Mouse (Mus musculus): Measurements from ENCODE around the gene Ephb1. TPM values are rescaled to one million over a fixed set of nuclear protein-coding genes. Genes with fewer than 3 reads are reported as not detected.

Gene Ephb1
- polyA plus RNA-seq, 1 experiment from 2014 or later, result 5.2 TPM

- H3K27ac ChIP-seq, result no peak overlapping the region
- no peaks in the 10 kb centered on the region for H3K36me3 ChIP-seq
- no peaks in the 10 kb centered on the region for H3K9me3 ChIP-seq
- no peak overlapping the region for H3K4me2 ChIP-seq
- H3K9ac ChIP-seq, result no peak overlapping the region
- 87% methylated on average over 3 of the region's 3 CpGs for WGBS
- peaks cover 15% of the 10 kb centered on the region for H3K4me1 ChIP-seq
- no peaks in the 10 kb centered on the region for H3K27me3 ChIP-seq
- H3K4me3 ChIP-seq, result no peak overlapping the region
- ATAC-seq (ENCODE audit: insufficient number of reproducible peaks, insufficient read depth, low FRiP score, low TSS enrichment, low read depth), result no peak
These were observed 14.6 kb upstream of the Ephb1 start for GRCm38 (mm10) chr9:102369141-102369540.

GRCm38 (mm10) chr9:102367796-102368195 is 13.3 kb upstream of the Ephb1 start:
- Histone ChIP-seq H3K4me3 (no peak overlapping the region), H3K36me3 (no peaks in the 10 kb centered on the region), H3K4me1 (peaks cover 13% of the 10 kb centered on the region), H3K4me2 (no peak overlapping the region), H3K27me3 (no peaks in the 10 kb centered on the region), H3K9me3 (no peaks in the 10 kb centered on the region), H3K27ac (no peak overlapping the region), H3K9ac (no peak overlapping the region)
- 84% methylated on average over 2 of the region's 2 CpGs for WGBS
- ATAC-seq (ENCODE audit: insufficient number of reproducible peaks, insufficient read depth, low FRiP score, low TSS enrichment, low read depth), result no peak

- ATAC-seq (ENCODE audit: insufficient number of reproducible peaks, insufficient read depth, low FRiP score, low TSS enrichment, low read depth), result no peak
- peaks cover 5% of the 10 kb centered on the region; the same call in 1 of the 2 replicates for H3K4me1 ChIP-seq
- no peaks in the 10 kb centered on the region for H3K27me3 ChIP-seq
- no peaks in the 10 kb centered on the region for H3K36me3 ChIP-seq
- no peak overlapping the region for H3K9ac ChIP-seq
- no peaks in the 10 kb centered on the region for H3K9me3 ChIP-seq
- H3K4me2 ChIP-seq, result no peak overlapping the region
- WGBS, result 90% methylated on average over 2 of the region's 2 CpGs
- no peak overlapping the region for H3K4me3 ChIP-seq
- H3K27ac ChIP-seq, result no peak overlapping the region
These were observed 11.0 kb upstream of the Ephb1 start for GRCm38 (mm10) chr9:102365536-102365935.

- Histone ChIP-seq H3K4me2 (no peak overlapping the region), H3K9me3 (no peaks in the 10 kb centered on the region), H3K9ac (no peak overlapping the region), H3K27me3 (peaks cover 29% of the 10 kb centered on the region), H3K36me3 (no peaks in the 10 kb centered on the region), H3K27ac (no peak overlapping the region), H3K4me1 (no peaks in the 10 kb centered on the region), H3K4me3 (no peak overlapping the region)
- WGBS, result 92% methylated on average over 6 of the region's 6 CpGs
- ATAC-seq (ENCODE audit: insufficient number of reproducible peaks, insufficient read depth, low FRiP score, low TSS enrichment, low read depth), result no peak
These were observed 4.8 kb upstream of the Ephb1 start for GRCm38 (mm10) chr9:102359311-102359710.

GRCm38 (mm10) chr9:102358711-102359110 is 4.2 kb upstream of the Ephb1 start:
- Histone ChIP-seq H3K27me3 (peaks cover 35% of the 10 kb centered on the region), H3K36me3 (no peaks in the 10 kb centered on the region), H3K9me3 (no peaks in the 10 kb centered on the region), H3K27ac (no peak overlapping the region), H3K4me1 (peaks cover 2% of the 10 kb centered on the region), H3K4me3 (no peak overlapping the region), H3K4me2 (no peak overlapping the region), H3K9ac (no peak overlapping the region)
- 74% methylated on average over 3 of the region's 3 CpGs for WGBS
- ATAC-seq (ENCODE audit: insufficient number of reproducible peaks, insufficient read depth, low FRiP score, low TSS enrichment, low read depth), result no peak

GRCm38 (mm10) chr9:102358011-102358410 is 3.5 kb upstream of the Ephb1 start:
- no peaks in the 10 kb centered on the region for H3K9me3 ChIP-seq
- H3K27me3 ChIP-seq, result peaks cover 42% of the 10 kb centered on the region
- WGBS, result 76% methylated on average over 6 of the region's 6 CpGs
- H3K9ac ChIP-seq, result no peak overlapping the region; the same call in 1 of the 2 replicates
- H3K4me3 ChIP-seq, result no peak overlapping the region
- no peak overlapping the region for H3K4me2 ChIP-seq
- no peaks in the 10 kb centered on the region for H3K36me3 ChIP-seq
- no peak overlapping the region for H3K27ac ChIP-seq
- no peak for ATAC-seq (ENCODE audit: insufficient number of reproducible peaks, insufficient read depth, low FRiP score, low TSS enrichment, low read depth)
- peaks cover 9% of the 10 kb centered on the region for H3K4me1 ChIP-seq

GRCm38 (mm10) chr9:102356516-102356915 is 2.0 kb upstream of the Ephb1 start:
- Histone ChIP-seq H3K27ac (no peak overlapping the region), H3K9me3 (no peaks in the 10 kb centered on the region), H3K27me3 (peaks cover 57% of the 10 kb centered on the region), H3K4me2 (no peak overlapping the region), H3K4me3 (no peak overlapping the region), H3K36me3 (no peaks in the 10 kb centered on the region), H3K4me1 (peaks cover 20% of the 10 kb centered on the region), H3K9ac (no peak overlapping the region)
- ATAC-seq (ENCODE audit: insufficient number of reproducible peaks, insufficient read depth, low FRiP score, low TSS enrichment, low read depth), result no peak
- WGBS, result 79% methylated on average over 10 of the region's 10 CpGs

- Histone ChIP-seq H3K4me1 (peaks cover 20% of the 10 kb centered on the region), H3K4me3 (no peak overlapping the region), H3K27me3 (peaks cover 65% of the 10 kb centered on the region), H3K9ac (no peak overlapping the region), H3K9me3 (no peaks in the 10 kb centered on the region), H3K4me2 (no peak overlapping the region), H3K27ac (no peak overlapping the region), H3K36me3 (no peaks in the 10 kb centered on the region)
- no peak for ATAC-seq (ENCODE audit: insufficient number of reproducible peaks, insufficient read depth, low FRiP score, low TSS enrichment, low read depth)
- WGBS, result 69% methylated on average over 3 of the region's 3 CpGs
These were observed 1.2 kb upstream of the Ephb1 start for GRCm38 (mm10) chr9:102355726-102356125.

- peaks cover 20% of the 10 kb centered on the region for H3K4me1 ChIP-seq
- under 1% methylated on average over 70 of the region's 70 CpGs for WGBS
- H3K27ac ChIP-seq, result 0 out of 2 replicates have a peak overlapping the region, but pooled peaks have one; percentile 28
- 0 out of 2 replicates have a peak, but pooled peaks have one; percentile 30 for ATAC-seq (ENCODE audit: insufficient number of reproducible peaks, insufficient read depth, low FRiP score, low TSS enrichment, low read depth)
- no peaks in the 10 kb centered on the region for H3K36me3 ChIP-seq
- no peaks in the 10 kb centered on the region for H3K9me3 ChIP-seq
- H3K4me3 ChIP-seq, result peak overlapping the region; percentile 67
- peaks cover 84% of the 10 kb centered on the region for H3K27me3 ChIP-seq
- H3K9ac ChIP-seq, result peak overlapping the region; percentile 77
- H3K4me2 ChIP-seq, result peak overlapping the region; percentile 100
These were observed 629 bp downstream of the Ephb1 start for GRCm38 (mm10) chr9:102353636-102354491.

- Histone ChIP-seq H3K36me3 (no peaks in the 10 kb centered on the region), H3K4me2 (peak overlapping the region; percentile 100), H3K27me3 (peaks cover 91% of the 10 kb centered on the region), H3K9ac (peak overlapping the region; percentile 77), H3K4me1 (peaks cover 20% of the 10 kb centered on the region), H3K27ac (no peak overlapping the region), H3K9me3 (no peaks in the 10 kb centered on the region), H3K4me3 (peak overlapping the region; percentile 67)
- WGBS, result under 1% methylated on average over 38 of the region's 38 CpGs
- no peak for ATAC-seq (ENCODE audit: insufficient number of reproducible peaks, insufficient read depth, low FRiP score, low TSS enrichment, low read depth)
These were observed 1.3 kb downstream of the Ephb1 start for GRCm38 (mm10) chr9:102353056-102353635.

- Histone ChIP-seq H3K27ac (no peak overlapping the region), H3K4me2 (peak overlapping the region; percentile 100), H3K4me3 (peak overlapping the region; percentile 67), H3K36me3 (no peaks in the 10 kb centered on the region), H3K9ac (peak overlapping the region; percentile 77; the same call in 1 of the 2 replicates), H3K9me3 (no peaks in the 10 kb centered on the region), H3K27me3 (peaks cover 97% of the 10 kb centered on the region), H3K4me1 (peaks cover 20% of the 10 kb centered on the region)
- ATAC-seq (ENCODE audit: insufficient number of reproducible peaks, insufficient read depth, low FRiP score, low TSS enrichment, low read depth), result no peak
- 3% methylated on average over 30 of the region's 30 CpGs for WGBS
These were observed 2.1 kb downstream of the Ephb1 start for GRCm38 (mm10) chr9:102352186-102353055.

All from embryonic facial prominence, embryonic 13.5 days (tissue).